ENCODE assay signal across 8 mouse cellular contexts in the genomic region with DNA sequence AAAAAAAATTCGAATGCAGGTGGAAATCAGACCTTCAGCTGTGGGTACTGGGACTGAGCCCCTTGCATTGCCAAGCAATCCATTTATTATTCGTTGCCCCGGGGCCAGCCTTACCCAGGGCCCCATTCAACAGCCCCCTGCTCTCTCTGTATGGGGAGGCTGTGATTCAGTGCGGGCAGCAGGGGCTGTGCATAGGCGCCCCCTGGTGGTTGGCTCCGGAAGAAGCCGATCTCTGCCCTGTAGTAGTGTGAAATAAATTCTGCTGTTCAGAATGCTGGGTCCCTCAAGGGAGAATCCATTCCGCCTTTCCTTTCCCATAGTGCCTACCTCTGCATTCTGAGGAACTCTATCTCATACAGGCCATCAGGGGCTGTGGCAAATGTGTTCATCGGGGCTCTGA. TPM values are rescaled to one million over a fixed set of nuclear protein-coding genes. Genes with fewer than 3 reads are reported as not detected.
DNase-seq lines count a peak whose midpoint lies in the region; ATAC-seq and TF ChIP-seq lines count a peak whose summit lies in the region.

No protein-coding gene starts in this region.

- DNase-seq in CD8-positive naive resting alpha-beta T cell, adult 2 months (ENCODE audit: low read depth in 2 of 2, low spot score in 2 of 2) = peak; percentile 83 to 88
- peak; percentile 85 to 93 for DNase-seq in adrenal gland, postnatal 36 days
- peak; percentile 43 for DNase-seq in embryonic facial prominence, embryonic 14.5 days (ENCODE audit: low spot score)
- peak; percentile 77 to 90 for DNase-seq in kidney, postnatal 36 days
- peak; percentile 84 for DNase-seq in liver, postnatal 0 days
- peak; percentile 89 for DNase-seq in retina, embryonic 14.5 days (ENCODE audit: low spot score)
- DNase-seq in thymus, postnatal 36 days = peak; percentile 88 to 90

- peak; percentile 93 for TF ChIP-seq CTCF in liver, postnatal 0 days (IDR thresholded peaks at IDR 0.05; ENCODE audit: low read depth)

- no peak overlapping the region for H3K27ac ChIP-seq in embryonic facial prominence, embryonic 14.5 days (replicated peaks; ENCODE audit: low read depth, low read length)
- no peak overlapping the region for H3K27ac ChIP-seq in heart, embryonic 13.5 days (replicated peaks)
- no peak overlapping the region for H3K27ac ChIP-seq in liver, postnatal 0 days (ENCODE audit: low read depth)

- no peak overlapping the region for H3K4me3 ChIP-seq in embryonic facial prominence, embryonic 14.5 days (ENCODE audit: low read depth, low read length)
- H3K4me3 ChIP-seq in heart, embryonic 13.5 days = no peak overlapping the region
- no peak overlapping the region for H3K4me3 ChIP-seq in liver, postnatal 0 days (ENCODE audit: low read depth, low read length)

- no peak overlapping the region for H3K9ac ChIP-seq in embryonic facial prominence, embryonic 14.5 days (ENCODE audit: low read depth, low read length)
- no peak overlapping the region for H3K9ac ChIP-seq in heart, embryonic 13.5 days
- no peak overlapping the region for H3K9ac ChIP-seq in liver, postnatal 0 days (replicated peaks)

- no peak overlapping the region for H3K4me2 ChIP-seq in embryonic facial prominence, embryonic 14.5 days (ENCODE audit: low read depth, low read length)
- no peak overlapping the region for H3K4me2 ChIP-seq in heart, embryonic 13.5 days
- H3K4me2 ChIP-seq in liver, postnatal 0 days (ENCODE audit: low read depth, low read length) = no peak overlapping the region

- ATAC-seq in embryonic facial prominence, embryonic 14.5 days (ENCODE audit: low read depth) = peak; percentile 90
- 0 out of 2 replicates have a peak, but pooled peaks have one; percentile 46 for ATAC-seq in heart, embryonic 13.5 days (ENCODE audit: extremely low read depth, insufficient number of reproducible peaks, low FRiP score, low TSS enrichment)
- peak; percentile 58; the same call in 1 of the 2 replicates for ATAC-seq in liver, postnatal 0 days

- H3K36me3 ChIP-seq in embryonic facial prominence, embryonic 14.5 days (ENCODE audit: control insufficient read depth, insufficient read depth, low read length) = no peaks in the 10 kb centered on the region
- no peaks in the 10 kb centered on the region for H3K36me3 ChIP-seq in heart, embryonic 13.5 days
- no peaks in the 10 kb centered on the region for H3K36me3 ChIP-seq in liver, postnatal 0 days (replicated peaks; ENCODE audit: insufficient read depth, low read length)

- TF ChIP-seq EP300 in liver, postnatal 0 days (IDR thresholded peaks at IDR 0.05; ENCODE audit: low read depth) = no peak

- no peaks in the 10 kb centered on the region for H3K27me3 ChIP-seq in embryonic facial prominence, embryonic 14.5 days (replicated peaks; ENCODE audit: control insufficient read depth, insufficient read depth, low read length)
- no peaks in the 10 kb centered on the region; the same call in 1 of the 2 replicates for H3K27me3 ChIP-seq in heart, embryonic 13.5 days (replicated peaks)
- H3K27me3 ChIP-seq in liver, postnatal 0 days (ENCODE audit: insufficient read depth, low read length) = no peaks in the 10 kb centered on the region

- no peaks in the 10 kb centered on the region for H3K4me1 ChIP-seq in embryonic facial prominence, embryonic 14.5 days (ENCODE audit: control insufficient read depth, insufficient read depth, low read length)
- peaks cover 5% of the 10 kb centered on the region for H3K4me1 ChIP-seq in heart, embryonic 13.5 days
- H3K4me1 ChIP-seq in liver, postnatal 0 days (ENCODE audit: insufficient read depth) = no peaks in the 10 kb centered on the region

- H3K9me3 ChIP-seq in embryonic facial prominence, embryonic 14.5 days (ENCODE audit: control insufficient read depth, low read length) = no peaks in the 10 kb centered on the region
- H3K9me3 ChIP-seq in heart, embryonic 13.5 days = no peaks in the 10 kb centered on the region
- no peaks in the 10 kb centered on the region for H3K9me3 ChIP-seq in liver, postnatal 0 days (ENCODE audit: low read length)

- 14% methylated on average over 9 of the region's 9 CpGs for WGBS in embryonic facial prominence, embryonic 14.5 days
- WGBS in heart, embryonic 13.5 days = 15% methylated on average over 9 of the region's 9 CpGs
- WGBS in liver, postnatal 0 days (ENCODE audit: insufficient replicate concordance) = 11% methylated on average over 9 of the region's 9 CpGs

RNA-seq across cellular contexts. Expression of a gene that starts 14.5 kb away (rescaled TPM):
- total RNA-seq in adrenal gland, postnatal 36 days (2021) = 10 to 100 TPM; 36.8 to 50.1 TPM
- 17.8 and 27.7 TPM in 2 replicates for polyA plus RNA-seq in embryonic facial prominence, embryonic 14.5 days (2014; fragmentation: Nextera tagmentation; extraction: Ambion mirVana)
- polyA plus RNA-seq in heart, embryonic 13.5 days (2015; fragmentation: Nextera tagmentation; extraction: Ambion mirVana) = 3.5 and 4.3 TPM in 2 replicates
- polyA plus RNA-seq in liver, postnatal 0 days (2015; fragmentation: Nextera tagmentation; extraction: Ambion mirVana) = 1.4 and 1.5 TPM in 2 replicates
